Mouse (Mus musculus) spleen, adult 2 months (tissue): ENCODE measurements around the gene Ganc. TPM values are rescaled to one million over a fixed set of nuclear protein-coding genes. Genes with fewer than 3 reads are reported as not detected.

Source experiments
- DNase-seq, 2 experiments: peaks; one replicate each; pipeline versions ENCODE4 v3.0.0 to v3.0.0-alpha.2; 2012 to 2021; ENCODE audit warnings: low spot score in 2 of 2, low read depth in 1 of 2
- H3K27ac ChIP-seq: fragments of 200-500 bp; 2 replicates; pipeline ENCODE4 v1.5.1; 2012; ENCODE audit warnings: low read length, inconsistent platforms; ENCODE audit not compliant: insufficient read depth
- H3K27me3 ChIP-seq: fragments of 200-500 bp; 2 replicates; pipeline ENCODE4 v1.6.1; 2012; ENCODE audit warnings: mild to moderate bottlenecking, moderate library complexity, low read length, inconsistent platforms; ENCODE audit not compliant: control insufficient read depth, insufficient read depth
- H3K36me3 ChIP-seq: fragments of 200-500 bp; 2 replicates; pipeline ENCODE4 v1.6.1; 2012; ENCODE audit warnings: mild to moderate bottlenecking, low read length, inconsistent platforms; ENCODE audit not compliant: control insufficient read depth, insufficient read depth
- H3K4me1 ChIP-seq: fragments of 200-500 bp; 2 replicates; pipeline ENCODE4 v1.6.1; 2011; ENCODE audit warnings: inconsistent platforms; ENCODE audit not compliant: control insufficient read depth, insufficient read depth, insufficient read length
- H3K4me3 ChIP-seq: fragments of 200-500 bp; 2 replicates; pipeline ENCODE4 v1.5.1; 2011; ENCODE audit warnings: mild to moderate bottlenecking, inconsistent platforms; ENCODE audit not compliant: insufficient read depth, insufficient read length; ENCODE audit errors: extremely low read depth
- CTCF ChIP-seq: fragments of 200-500 bp; IDR thresholded peaks from 2 replicates; pipeline ENCODE4 v1.5.1; 2011; ENCODE audit warnings: mild to moderate bottlenecking, inconsistent platforms; ENCODE audit not compliant: insufficient read depth, insufficient read length, insufficient replicate concordance; ENCODE audit errors: extremely low read depth
- POLR2A ChIP-seq: fragments of 200-500 bp; IDR thresholded peaks from 2 replicates; pipeline ENCODE4 v1.6.1; 2011; ENCODE audit warnings: low read depth, low read length, inconsistent platforms
- WGBS: fragments of 180-500 bp; shearing (Covaris S2); methylation state at CpG from one replicate; pipeline ENCODE4 v1.1.7; 2018; 5-methylcytosine and 5-hydroxymethylcytosine counted together
- polyA plus RNA-seq: library from polyadenylated mRNA; depleted of rRNA; stranded (reverse); fragments of >200 nt; gene quantifications from 2 replicates; pipeline ENCODE4 v1.2.3, GENCODE M21; 2012; rRNA removed

Ganc gene
- polyA plus RNA-seq, 1 experiment = 9.6 TPM

GRCm38 (mm10) chr2:120503992-120504391 lies 100.3 kb downstream of the Ganc start:
- H3K27ac ChIP-seq = no peak overlapping the region
- 76% methylated on average over 5 of the region's 5 CpGs for WGBS
- peaks cover 6% of the 10 kb centered on the region for H3K36me3 ChIP-seq
- no peaks in the 10 kb centered on the region for H3K27me3 ChIP-seq
- DNase-seq = no peak
- no peak overlapping the region for H3K4me3 ChIP-seq
- H3K4me1 ChIP-seq = peaks cover 19% of the 10 kb centered on the region; the same call in 1 of the 2 replicates
- TF ChIP-seq POLR2A = no peak
- TF ChIP-seq CTCF = no peak

Other genes with a start within 250 kb of the Ganc start
- gene Ehd4, start 249.3 kb upstream of the Ganc start, polyA plus RNA-seq = 32.0 and 35.4 TPM in 2 replicates
- not detected in 2 replicates for gene Pla2g4e, start 158.6 kb upstream of the Ganc start, polyA plus RNA-seq
- gene Pla2g4d, start 114.7 kb upstream of the Ganc start, polyA plus RNA-seq = 0.02 and 0.14 TPM in 2 replicates
- 0.49 and 1.1 TPM in 2 replicates for gene Pla2g4f, start 89.7 kb upstream of the Ganc start, polyA plus RNA-seq
- 16.9 and 19.7 TPM in 2 replicates for gene Vps39, start 50.8 kb upstream of the Ganc start, polyA plus RNA-seq
- 6.0 and 7.1 TPM in 2 replicates for gene Tmem87a, start 217 bp downstream of the Ganc start, polyA plus RNA-seq
- gene Capn3, start 52.1 kb downstream of the Ganc start, polyA plus RNA-seq = 2.0 and 3.1 TPM in 2 replicates
- gene Zfp106, start 159.9 kb downstream of the Ganc start, polyA plus RNA-seq = 24.3 and 39.8 TPM in 2 replicates
- 3.9 and 4.0 TPM in 2 replicates for gene Snap23, start 163.8 kb downstream of the Ganc start, polyA plus RNA-seq
- 0.99 and 1.1 TPM in 2 replicates for gene Haus2, start 205.5 kb downstream of the Ganc start, polyA plus RNA-seq
- gene Lrrc57, start 205.6 kb downstream of the Ganc start, polyA plus RNA-seq = 3.5 and 4.6 TPM in 2 replicates
- 3.7 and 4.4 TPM in 2 replicates for gene Stard9, start 225.2 kb downstream of the Ganc start, polyA plus RNA-seq